Mouse (Mus musculus) lung, postnatal 0 days (tissue): ENCODE measurements around the gene Gm20741.

Experiments
- CTCF ChIP-seq: IDR thresholded peaks from 2 replicates; pipeline ENCODE4 v1.5.1; 2016; ENCODE audit warnings: antibody characterized with exemption, mild to moderate bottlenecking
- EP300 ChIP-seq: IDR thresholded peaks from 2 replicates; pipeline ENCODE4 v1.6.1; 2016; ENCODE audit warnings: antibody characterized with exemption, mild to moderate bottlenecking, control low read depth

GRCm38 (mm10) chr16:88823736-88824135, 11.7 kb upstream of the Gm20741 start:
- TF ChIP-seq CTCF (peak; percentile 70), EP300 (no peak)
